Mouse (Mus musculus) liver, embryonic 14.5 days (tissue): Measurements from ENCODE around the gene Uck1.

ENCODE experiments used
- CTCF ChIP-seq: IDR thresholded peaks from 2 replicates; pipeline ENCODE4 v1.5.1; 2016; ENCODE audit warnings: antibody characterized with exemption, low read depth, control low read depth
- EP300 ChIP-seq: IDR thresholded peaks from 2 replicates; pipeline ENCODE4 v1.6.1; 2016; ENCODE audit warnings: antibody characterized with exemption, low read depth

DNA sequence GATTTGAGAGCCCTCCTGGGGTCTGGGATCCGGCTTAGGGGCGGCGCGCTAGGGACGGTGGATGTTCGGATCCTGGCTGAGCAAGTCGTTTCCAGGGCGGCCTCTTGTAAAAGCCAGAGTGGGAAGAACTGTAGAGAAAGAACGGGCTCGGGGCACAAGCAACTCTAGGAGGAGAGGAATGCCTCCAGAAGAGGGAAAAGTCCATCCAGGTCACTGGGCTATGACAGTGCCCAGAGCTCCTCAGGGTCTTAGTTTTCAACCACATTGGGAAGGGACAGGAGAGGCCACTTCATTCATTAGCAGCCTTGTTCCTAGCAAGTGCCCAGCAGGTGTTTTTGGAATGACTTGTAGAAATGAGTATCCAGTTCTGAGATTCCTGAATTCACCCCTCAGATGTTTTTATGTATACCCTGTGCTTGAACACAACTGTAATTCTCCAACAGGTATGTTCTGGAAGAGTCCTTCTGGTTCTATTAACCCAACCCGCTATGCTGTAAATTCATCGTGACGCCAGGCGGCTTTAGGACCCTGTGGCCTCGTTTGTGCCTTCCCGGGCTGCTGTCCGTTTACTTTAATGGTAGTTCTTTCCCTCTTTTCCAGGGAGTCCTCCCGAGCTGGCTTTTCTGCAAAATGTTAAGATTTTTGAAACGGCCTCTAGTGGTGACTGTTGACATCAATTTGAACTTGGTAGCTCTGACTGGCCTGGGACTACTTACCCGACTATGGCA, 23.0 kb downstream of the Uck1 start:
- TF ChIP-seq CTCF = peak; percentile 57; the same call in 1 of the 2 replicates
- no peak for TF ChIP-seq EP300
